Mouse (Mus musculus): ENCODE measurements around the gene Myo6.

GRCm38 (mm10) chr9:80196161-80196560 lies 31.3 kb downstream of the Myo6 start:
- TF ChIP-seq CTCF (conservative IDR thresholded peaks at IDR 0.05; ENCODE audit: low read length) (no peak), NANOG (IDR thresholded peaks at IDR 0.05; ENCODE audit: borderline replicate concordance, low read length) (no peak), POU5F1 (IDR thresholded peaks at IDR 0.05; ENCODE audit: borderline replicate concordance, low read length) (no peak)
